Mouse (Mus musculus) right cerebral cortex, postnatal 25 days (tissue): ENCODE data around the gene Endod1.
"Not testable (repeated sequence)": the region's sequence is repeated elsewhere in the genome, so short reads cannot be mapped to it uniquely, and the experiment has no call there.

Experiments
- DNase-seq: peaks from one replicate; pipeline ENCODE4 v3.0.0; 2022

Gene Endod1

DNA sequence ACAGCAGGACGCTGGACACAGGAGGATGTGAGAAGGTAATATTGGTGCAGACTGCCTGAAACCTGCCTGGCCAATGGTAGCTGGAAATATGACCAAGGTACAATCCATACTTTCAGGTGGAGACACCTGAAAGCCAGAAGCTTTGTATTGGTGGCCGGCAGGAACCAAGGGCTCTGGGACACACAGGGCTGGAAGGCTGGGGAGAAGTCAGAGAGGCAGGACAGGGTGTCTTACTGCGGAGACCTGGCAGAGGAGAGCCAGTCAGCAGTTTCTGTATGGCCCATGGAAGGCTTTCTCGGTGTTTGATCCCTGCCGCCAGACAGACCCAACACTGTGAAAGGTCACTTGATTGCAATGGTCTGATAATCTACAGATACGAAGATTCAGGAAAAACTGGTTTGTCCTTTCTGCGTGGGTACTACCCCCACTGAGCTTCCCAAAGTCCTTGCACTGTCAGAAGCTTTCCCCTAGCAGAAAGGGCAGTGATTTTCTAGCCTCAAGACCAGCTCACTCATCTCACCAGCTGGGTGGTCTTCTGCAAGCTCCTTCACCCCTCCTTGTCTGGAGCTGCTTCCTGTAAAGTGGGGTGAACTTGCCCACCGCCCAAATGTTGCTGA is 1.4 kb downstream of the Endod1 start:
- DNase-seq, result no peak

DNA sequence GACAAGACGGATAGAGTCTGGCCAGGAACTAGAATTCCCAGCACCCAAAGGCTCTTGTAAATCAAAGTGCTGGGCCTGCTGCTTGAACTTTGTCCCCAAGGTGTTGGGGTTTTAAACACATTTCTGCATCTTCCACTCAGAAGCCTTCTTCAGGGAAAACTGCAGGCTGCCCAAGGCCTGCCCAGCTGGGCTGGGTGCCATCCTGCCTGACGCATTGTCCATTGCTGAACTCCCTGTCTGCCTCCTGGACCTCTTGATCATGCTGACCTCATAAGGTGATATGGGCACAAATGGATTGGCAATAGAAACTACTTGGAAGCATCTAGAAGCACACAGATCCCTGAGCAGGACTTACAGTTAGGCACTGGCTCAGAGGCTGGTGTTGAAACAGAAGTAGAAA is 3.2 kb downstream of the Endod1 start:
- no peak for DNase-seq

DNA sequence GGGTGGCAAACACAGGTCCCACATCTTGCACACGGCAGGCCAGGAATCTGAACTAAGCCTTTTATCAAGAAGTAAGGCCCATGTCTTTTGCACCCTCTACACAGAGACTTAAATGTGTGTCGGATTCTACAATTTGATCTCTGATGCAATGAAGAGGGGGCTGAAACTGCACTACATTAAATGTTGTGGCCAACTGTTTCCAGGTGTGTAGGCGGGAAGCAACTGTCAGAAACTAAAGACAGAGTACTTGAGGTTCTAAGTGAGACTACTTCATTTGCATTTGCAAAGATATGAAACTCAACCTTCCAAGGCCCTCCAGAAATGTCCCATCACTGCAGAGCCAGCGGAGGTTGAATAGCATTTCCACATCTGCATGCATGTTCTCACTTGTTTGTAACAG is 5.2 kb downstream of the Endod1 start:
- peak; percentile 10 for DNase-seq

DNA sequence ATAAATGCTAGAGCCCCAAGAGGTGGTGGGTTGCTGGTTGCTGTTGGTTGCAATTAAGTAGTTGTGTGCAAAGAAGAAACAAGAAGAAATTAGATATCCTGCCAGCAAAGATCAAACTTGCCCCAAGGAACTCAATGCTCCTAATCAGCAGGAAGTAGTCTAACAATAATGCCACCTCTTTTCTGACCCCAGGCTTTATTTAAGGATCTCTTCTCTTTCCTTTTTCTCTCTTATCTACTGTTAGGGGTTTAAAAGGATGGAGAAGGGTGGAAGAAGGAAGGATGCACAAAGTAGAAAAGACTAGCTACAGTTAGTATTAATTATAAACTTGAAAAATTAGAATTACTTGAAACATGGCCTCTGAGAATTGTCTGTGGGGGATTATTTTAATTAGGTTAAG is 8.9 kb downstream of the Endod1 start:
- DNase-seq, result no peak

DNA sequence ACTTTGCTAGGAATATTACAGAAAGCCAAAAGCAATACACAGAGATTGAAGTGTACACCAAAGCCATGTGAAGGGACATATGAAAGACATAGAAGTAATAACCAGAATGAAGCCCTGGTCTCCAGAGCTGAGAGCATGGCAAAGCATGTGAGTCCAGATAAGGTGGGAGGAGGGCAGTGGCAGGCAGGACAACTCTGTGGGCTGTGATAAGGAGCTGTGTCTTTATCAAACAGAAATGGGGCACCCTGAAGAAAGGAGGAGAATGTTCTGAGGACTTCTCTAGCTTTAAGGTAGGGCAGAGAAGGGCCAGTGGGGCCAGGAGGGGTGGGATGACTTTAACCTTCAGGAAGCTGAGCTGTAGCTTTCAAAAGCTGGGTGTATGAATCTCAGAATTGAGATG is 12.0 kb downstream of the Endod1 start:
- no peak for DNase-seq

DNA sequence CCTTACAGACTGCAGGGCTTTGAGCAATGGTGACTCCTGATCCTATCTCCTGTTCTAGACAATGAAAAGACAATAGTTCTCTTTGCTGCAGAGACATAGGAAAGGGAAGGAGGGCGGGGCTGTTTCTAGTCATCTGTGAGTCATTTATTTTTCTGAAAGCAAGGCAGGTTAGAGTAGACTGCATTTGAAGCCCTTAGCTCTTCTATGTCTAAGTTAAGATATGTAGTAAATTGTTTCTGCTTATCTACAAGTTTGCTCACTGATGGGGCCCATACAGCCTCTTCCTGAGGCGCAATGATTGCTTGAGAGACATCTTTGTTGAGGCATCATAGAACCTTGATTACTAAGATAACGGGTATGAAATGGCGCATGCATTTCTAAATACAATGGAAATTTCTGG is 13.5 kb downstream of the Endod1 start:
- no peak for DNase-seq

DNA sequence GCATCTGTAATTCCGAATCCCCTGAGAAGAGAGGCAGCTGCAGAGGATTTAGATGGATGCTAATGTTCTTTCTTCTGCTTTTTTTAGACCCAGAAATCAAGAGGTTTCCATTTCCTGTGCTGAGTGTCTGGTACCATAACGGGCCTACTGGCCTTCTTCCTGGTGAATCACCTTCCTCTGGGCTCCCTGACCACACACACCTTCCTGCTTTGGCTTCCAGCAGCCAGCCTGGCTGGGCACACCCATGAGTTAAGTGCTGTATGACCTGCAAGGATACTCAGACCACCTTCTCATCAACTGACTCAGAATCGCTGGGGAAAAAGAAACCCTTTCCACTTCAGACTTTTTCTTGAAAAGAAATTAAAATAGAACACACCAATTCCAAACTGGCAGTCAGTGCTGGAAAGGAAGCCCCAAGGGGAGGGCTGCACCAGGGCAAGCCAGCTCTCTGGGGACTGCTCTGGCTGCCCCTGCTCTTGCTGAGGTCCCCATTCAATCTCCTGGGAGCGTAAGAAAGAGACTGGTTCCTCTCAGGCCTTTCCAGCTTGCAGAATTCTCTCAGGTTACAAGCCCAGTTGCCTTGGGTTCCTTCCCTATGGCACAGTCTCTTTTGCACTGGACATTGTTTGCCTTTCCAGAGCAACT is 15.7 kb downstream of the Endod1 start:
- no peak for DNase-seq

DNA sequence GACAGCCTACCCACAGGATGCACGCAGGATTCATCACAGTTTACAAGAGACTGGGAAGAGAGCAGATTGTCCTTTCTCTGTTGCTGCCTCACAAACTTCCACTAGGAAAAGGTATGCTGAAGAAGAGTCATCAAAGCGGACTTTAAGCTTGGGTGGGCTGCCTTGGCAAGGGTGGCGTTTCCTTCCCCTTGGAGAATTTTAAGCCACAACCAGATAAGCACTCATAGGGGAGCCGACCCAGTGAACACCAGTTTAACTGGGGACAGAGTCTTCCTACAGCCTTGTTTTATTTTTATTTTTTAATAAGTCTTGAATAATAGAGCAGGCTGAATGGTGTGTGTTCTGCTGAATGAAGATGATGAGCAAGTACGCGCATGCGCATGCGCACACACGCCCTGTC is 16.6 kb downstream of the Endod1 start:
- DNase-seq, result no peak

DNA sequence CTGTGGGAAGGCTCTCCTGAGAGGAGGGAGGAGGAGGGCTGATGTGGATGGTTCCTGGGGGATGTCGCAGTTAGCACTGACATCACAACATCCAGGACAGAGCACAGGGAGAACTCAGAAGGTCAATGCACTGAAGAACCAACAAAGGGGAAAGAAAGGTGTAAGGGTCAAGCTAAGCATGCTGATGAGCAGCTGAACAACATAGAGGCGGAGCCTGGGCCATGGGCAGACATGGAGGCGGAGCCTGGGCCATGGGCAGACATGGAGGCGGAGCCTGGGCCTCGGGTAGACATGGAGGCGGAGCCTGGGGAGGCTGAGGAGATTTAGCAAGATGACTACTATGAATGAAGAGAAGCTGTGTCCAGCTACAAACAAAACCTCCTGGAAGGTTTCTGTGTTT is 17.8 kb downstream of the Endod1 start:
- DNase-seq, result no peak

DNA sequence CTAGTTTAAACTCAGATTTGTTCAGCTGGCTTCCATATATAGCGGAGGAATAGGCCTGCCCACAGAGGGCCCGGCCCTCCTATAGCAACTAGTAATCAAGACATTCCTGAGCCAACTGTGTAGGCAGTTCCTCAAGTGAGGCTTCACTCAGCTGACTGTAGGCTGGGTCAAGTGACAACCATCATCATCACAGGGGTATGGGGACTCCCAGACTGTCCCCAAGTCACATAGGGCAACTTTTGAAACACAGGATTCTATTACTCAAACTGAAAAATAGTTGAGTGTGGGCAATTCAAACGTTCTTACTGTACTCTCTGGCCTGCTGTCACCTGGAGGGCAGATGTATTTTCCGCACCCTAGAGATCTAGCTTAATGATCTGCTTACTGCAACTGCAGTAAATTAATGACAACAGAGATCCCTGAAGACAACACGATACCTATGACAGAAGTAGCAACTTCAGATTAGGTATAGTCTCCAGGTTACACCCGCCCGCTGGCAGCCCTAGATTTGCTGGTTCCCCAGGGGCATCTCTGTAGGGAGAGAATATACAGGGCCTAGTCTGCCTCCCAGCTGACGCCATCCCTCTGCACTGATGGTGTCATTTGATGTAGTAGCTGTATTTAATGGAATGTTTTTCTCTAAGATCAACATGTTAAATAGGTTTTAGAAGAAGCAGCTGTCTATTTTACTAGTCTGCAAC is 19.1 kb downstream of the Endod1 start:
- DNase-seq, result no peak

DNA sequence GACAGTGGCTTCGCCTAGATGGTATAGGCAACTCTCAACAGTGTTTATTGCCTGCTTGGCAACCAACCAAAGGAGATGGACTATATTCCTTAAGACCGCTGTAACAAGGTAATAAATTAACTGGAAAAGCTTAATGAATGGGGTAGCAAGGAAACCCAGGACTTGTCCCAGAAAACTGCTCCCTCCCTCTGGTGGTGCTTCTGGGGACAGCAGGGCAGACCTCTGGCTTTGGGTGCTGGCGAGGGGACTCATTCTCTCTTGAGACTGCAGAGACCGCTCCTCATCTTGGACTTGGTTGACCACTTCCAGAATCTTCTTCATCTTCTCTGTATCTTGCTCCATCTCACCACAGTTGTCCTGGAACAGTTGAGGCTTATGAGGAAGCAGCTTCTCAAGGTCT is 24.3 kb downstream of the Endod1 start:
- no peak for DNase-seq

DNA sequence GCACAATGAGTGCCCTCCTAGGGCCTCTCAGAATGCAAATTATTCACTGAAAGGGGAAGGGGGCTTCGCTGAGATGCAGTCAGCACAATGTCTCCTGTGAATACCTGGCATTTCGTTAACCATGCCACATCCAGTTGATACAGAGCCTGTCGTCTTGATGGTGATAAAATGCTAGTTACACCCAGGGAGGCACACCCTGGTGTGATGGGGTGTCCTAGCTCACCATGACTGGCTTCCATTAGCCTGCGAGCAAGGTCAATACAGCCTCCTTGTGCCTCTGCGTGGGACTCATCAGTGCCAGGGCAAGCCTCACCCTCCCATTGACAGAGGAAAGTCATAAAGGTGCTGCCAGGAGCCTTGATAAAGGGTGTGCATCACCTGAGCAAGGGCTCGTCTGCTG is 26.5 kb downstream of the Endod1 start:
- DNase-seq, result no peak

DNA sequence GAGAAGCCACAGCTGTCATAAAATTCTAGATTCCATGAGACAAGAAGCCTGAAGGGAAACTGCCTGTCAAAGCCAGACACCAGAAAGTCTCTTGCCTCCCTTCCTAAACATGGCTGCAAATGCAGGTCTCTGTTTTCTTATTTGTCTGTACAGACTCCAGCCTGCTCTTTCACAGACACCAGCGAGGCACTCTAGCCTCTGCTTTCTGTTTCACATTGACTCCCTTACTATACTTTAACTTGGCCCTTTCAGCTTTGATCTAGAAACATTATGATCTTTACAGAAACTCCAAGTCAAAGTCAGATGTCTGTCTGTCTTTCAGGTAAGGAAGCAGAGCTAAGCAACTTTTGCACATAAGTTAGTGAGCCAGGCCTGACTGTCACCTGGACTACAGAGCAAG is 29.0 kb downstream of the Endod1 start:
- DNase-seq, result no peak

DNA sequence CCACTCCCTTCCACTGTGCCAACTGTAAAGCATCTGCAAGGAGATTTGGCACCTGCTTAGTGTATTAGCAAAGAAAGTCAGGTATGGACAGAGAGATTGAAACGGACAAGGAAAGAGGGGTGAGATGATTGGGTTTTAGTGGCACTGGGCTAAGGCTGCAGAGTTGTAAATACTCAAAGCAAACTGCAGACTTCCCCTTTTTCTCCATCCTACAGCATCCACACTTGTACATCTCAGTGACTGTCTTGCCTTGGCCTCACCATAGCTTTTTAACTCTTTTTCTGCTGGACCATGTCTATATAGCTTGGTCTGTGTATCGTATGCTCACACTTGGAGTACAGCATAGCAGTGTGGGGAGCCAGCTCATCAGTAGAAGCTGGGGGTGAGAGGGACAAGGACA is 30.5 kb downstream of the Endod1 start:
- no peak for DNase-seq

DNA sequence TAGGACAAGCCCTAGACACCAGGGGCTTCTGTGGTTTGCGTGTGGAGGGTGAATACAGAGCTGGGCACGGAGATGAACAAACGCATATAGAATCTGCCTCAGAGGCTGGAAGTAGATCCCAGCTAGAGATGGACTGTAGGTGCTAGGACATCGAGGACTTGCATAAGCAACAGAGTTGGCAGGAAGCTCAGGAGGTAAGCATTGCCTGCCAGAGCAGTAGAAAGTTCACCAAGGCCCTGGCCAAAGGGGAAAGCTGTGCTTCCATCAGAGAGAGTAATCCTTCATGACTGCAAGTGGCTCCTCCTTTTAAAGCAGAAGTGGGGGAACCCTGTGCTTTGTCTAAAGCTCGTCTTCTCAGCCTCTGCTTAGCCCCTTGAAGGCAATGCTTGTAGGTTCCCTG is 31.9 kb downstream of the Endod1 start:
- DNase-seq, result no peak

DNA sequence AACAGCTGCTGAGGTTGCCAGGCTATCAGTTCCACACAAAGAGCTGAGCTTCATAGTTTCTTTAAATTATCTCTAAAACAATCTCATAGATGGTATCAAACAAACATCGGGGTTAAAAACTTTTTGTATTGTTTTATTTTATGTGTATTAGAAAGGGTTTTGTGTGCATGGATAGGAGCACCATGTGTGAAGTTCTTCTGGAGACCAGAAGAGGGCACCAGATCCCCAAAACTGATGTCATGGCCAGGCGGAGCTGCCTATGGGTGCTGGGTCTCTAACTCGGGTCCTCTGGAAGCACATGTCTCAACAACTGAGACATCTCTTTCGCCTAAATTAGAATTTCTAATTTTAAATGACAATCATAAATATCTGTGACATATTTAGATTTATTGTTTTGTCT is 32.9 kb downstream of the Endod1 start:
- DNase-seq, result no peak

DNA sequence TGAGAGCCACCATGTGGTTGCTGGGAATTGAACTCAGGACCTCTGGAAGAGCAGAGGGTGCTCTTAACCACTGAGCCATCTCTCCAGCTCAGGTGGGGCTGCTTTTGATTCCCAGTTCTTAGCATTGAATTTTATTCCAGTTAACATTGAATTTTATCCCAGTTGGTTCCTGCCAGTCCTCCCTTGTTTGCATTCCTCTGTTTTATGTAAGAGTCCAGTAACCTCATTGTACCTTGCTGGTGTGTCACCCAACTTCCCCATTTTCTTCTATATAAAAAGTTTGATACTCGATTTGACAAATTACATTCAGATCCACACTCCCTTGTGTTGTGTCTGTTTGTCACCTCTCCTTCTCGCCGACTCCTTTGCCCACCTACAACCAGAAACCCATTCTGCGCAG is 35.4 kb downstream of the Endod1 start:
- not testable (repeated sequence) for DNase-seq

DNA sequence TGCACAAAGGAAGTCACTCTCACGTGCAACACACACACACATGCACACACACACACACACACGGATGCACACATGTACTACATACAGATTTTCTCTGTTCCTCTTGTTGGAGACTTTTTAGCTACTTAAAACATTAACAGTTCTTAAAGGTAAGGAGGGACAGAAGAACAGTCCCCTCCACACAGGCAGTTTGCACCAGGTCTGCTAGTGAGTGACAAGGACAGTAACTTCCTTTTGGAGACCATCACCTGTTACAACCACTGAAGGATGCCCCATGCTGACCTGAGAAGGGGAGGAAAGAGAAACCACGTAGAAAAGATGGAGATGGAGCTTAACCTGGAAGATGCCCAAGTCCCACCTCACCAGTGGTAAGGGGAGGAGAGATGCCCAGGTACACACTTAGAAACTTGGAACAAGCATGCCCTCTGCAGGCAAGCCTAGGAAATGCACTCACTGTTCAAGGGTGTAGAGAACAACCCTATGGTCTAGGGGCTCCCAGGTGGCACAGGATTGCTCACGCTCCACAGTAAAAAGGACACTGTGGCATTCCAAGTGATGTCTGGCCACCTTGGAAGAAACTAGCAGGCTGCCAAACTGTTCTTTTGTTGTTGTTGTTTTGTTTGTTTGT is 39.2 kb downstream of the Endod1 start:
- peak; percentile 62 for DNase-seq

DNA sequence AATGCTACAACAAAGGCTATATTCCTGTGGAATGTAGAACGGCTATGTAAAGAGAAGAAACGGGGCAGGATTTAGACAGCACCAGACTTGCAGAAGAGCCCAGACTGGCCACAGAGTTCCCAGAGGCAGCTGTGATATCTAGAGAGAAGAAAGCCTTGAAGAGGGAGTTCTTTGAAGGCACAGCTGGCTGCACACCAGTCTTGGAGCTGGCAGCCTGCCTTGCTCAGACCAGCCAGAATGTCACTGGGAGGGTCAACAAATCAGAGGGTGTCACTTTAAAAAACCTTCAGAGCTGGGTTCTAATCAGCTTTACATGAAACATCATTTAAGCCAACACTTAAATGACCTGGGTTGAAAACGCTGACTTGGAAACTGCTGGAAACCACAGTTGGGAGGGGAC is 42.6 kb downstream of the Endod1 start:
- DNase-seq, result no peak

DNA sequence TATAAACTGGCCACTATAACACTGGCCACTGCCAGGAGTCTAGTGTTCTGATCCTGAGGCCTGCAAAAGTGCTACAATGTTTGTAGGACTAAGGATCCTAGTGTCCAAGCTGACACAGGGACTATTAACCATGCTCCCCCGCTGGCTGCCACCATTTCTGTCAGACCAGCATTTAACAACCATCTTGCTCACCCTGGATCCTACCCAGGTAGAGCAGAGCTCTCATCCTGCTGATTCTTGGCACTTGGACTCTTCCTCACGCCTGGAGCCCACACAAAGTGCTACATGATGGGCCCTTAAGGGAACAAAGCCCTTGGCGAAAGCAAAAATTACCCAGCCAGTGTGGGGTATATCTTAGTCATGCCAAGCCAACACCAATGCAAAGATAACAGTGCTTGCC is 44.4 kb downstream of the Endod1 start:
- no peak for DNase-seq

DNA sequence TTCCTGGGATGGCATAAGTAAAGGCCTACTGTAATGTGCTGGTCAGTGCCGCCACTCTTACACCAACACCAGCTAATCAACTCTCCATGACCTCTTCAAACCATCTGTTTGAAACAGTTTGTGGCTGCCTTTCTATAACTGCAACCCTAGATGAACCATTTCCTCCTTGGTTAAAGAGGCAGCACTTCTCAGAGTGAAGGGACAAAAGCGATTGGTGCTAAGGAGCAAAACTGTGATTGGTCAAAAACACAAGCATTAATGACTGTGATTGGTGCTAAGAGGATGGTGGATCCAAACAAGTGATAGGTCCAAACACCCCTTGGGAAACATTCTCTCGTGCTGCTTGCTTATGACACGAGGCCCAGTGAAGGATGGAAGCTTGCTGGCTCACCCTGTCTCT is 45.5 kb downstream of the Endod1 start:
- no peak for DNase-seq

DNA sequence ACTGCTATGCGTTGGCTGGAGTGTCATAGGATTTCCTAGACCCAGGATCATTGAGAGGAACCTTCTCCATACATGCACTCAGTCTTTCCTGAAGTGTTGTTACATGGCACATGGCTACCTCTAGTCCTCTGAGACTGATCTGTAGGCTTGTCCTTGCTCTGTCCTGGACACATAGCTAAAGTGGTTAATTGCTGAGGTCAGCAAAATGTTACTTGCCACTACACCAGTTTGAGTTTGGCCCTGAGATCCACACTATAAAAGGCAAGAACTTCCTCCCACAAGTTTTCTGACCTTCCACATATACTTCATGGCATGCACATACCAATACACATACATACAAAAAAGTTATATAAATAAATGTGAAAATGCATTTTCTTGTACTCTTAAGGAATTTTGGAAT is 64.7 kb downstream of the Endod1 start:
- no peak for DNase-seq

DNA sequence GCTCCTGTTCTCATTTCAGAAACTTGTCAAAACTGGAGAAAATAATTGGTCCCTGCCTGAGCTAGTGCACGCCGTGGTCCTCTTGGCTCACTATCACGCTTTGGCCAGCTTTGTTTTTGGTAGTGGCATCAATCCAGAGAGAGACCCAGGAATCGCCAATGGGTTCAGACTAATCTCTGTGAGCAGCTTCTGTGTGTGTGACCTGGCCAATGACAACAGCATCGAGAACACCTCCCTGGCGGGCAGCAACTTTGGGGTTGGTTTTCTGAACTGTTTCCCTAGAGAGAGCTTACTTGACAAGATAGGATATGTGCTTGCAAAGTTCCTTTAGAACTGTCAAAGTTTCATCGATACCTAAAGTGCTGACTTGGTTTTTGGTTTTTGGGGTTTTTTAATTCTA is 66.8 kb downstream of the Endod1 start:
- DNase-seq, result no peak

DNA sequence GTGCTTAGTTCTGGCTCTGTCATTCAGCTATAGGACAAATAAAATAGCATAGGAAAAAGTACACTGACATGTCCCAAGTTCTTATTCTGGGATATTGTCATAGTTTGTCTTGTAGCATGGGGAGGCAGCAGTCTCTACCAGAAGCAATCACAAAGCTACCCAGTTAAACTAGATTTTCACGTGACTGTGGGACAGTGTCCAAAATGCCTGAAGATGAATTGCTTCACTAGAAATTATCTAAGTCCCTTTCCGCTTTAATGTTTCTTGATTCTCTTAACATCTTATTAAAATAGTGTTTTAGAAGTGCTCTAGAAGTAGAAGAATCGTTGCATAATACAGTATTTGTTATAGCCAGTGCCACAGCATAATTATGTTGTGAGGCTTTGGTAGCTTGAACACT is 67.3 kb downstream of the Endod1 start:
- no peak for DNase-seq
